Mouse (Mus musculus) midbrain, postnatal 0 days (tissue): ENCODE results near the gene AW549877. TPM values are rescaled to one million over a fixed set of nuclear protein-coding genes. Genes with fewer than 3 reads are reported as not detected.
A peak's percentile ranks its signal among the peaks of the same experiment; 100 is the strongest.

Experiments
- ATAC-seq: fragments of 200-750 bp; cut with Nextera tagmentation; 2 replicates; pipeline ENCODE4 v1.8.0; 2017; ENCODE audit warnings: moderate number of reproducible peaks, mild to moderate bottlenecking, moderate TSS enrichment, moderate library complexity; ENCODE audit not compliant: low FRiP score
- DNase-seq: peaks from one replicate; pipeline ENCODE4 v3.0.0-alpha.2; 2015; ENCODE audit warnings: low spot score
- H3K27ac ChIP-seq: fragments of 300-500 bp; sonication (generic); 2 replicates; pipeline ENCODE4 v1.5.1; 2014; ENCODE audit warnings: low read depth, mild to moderate bottlenecking, low read length, mixed read lengths
- H3K27me3 ChIP-seq: fragments of 300-500 bp; sonication (generic); 2 replicates; pipeline ENCODE4 v1.6.1; 2014; ENCODE audit warnings: low read length, control low read depth, mixed read lengths; ENCODE audit not compliant: insufficient read depth
- H3K36me3 ChIP-seq: fragments of 300-500 bp; sonication (generic); 2 replicates; pipeline ENCODE4 v1.6.1; 2014; ENCODE audit warnings: low read length, control low read depth, mixed read lengths; ENCODE audit not compliant: insufficient read depth
- H3K4me1 ChIP-seq: fragments of 300-500 bp; sonication (generic); 2 replicates; pipeline ENCODE4 v1.6.1; 2014; ENCODE audit warnings: mild to moderate bottlenecking, control low read depth, antibody characterized with exemption, low read length, mixed read lengths; ENCODE audit not compliant: insufficient read depth
- H3K4me2 ChIP-seq: fragments of 300-500 bp; sonication (generic); 2 replicates; pipeline ENCODE4 v1.6.1; 2014; ENCODE audit warnings: low read depth, mild to moderate bottlenecking, low read length, mixed read lengths; ENCODE audit not compliant: poor library complexity, severe bottlenecking
- H3K4me3 ChIP-seq: fragments of 300-500 bp; sonication (generic); 2 replicates; pipeline ENCODE4 v1.5.1; 2014; ENCODE audit warnings: low read depth, mild to moderate bottlenecking, low read length, moderate library complexity
- H3K9ac ChIP-seq: fragments of 300-500 bp; sonication (generic); replicated peaks from 2 replicates; pipeline ENCODE4 v1.6.1; 2014; ENCODE audit warnings: mild to moderate bottlenecking, low read length, moderate library complexity, mixed read lengths; ENCODE audit not compliant: poor library complexity, severe bottlenecking
- H3K9me3 ChIP-seq: fragments of 300-500 bp; sonication (generic); 2 replicates; pipeline ENCODE4 v1.6.1; 2016; ENCODE audit warnings: low read length, control low read depth
- CTCF ChIP-seq: IDR thresholded peaks from 2 replicates; pipeline ENCODE4 v1.5.1; 2016; ENCODE audit warnings: antibody characterized with exemption, mild to moderate bottlenecking
- WGBS: fragments of 180-500 bp; shearing (Covaris S2); extraction: QIAGEN DNeasy Blood & Tissue Kit; methylation state at CpG from one replicate; pipeline ENCODE4 v1.1.7; 2014; 5-methylcytosine and 5-hydroxymethylcytosine counted together
- polyA plus RNA-seq: library from polyadenylated mRNA; unstranded; fragments of >200 nt; fragmentation: Nextera tagmentation; extraction: Ambion mirVana; gene quantifications from 2 replicates; pipeline ENCODE4 v1.2.1, GENCODE M21; 2015
- total RNA-seq: library from RNA; depleted of rRNA; stranded (reverse); fragments of >200 nt; gene quantifications from 2 replicates; pipeline ENCODE4 v1.2.3, GENCODE M21; 2014

The AW549877 gene
- total and polyA plus RNA-seq, 2 experiments from 2014 or later = 25.4 to 36.9 TPM

DNA sequence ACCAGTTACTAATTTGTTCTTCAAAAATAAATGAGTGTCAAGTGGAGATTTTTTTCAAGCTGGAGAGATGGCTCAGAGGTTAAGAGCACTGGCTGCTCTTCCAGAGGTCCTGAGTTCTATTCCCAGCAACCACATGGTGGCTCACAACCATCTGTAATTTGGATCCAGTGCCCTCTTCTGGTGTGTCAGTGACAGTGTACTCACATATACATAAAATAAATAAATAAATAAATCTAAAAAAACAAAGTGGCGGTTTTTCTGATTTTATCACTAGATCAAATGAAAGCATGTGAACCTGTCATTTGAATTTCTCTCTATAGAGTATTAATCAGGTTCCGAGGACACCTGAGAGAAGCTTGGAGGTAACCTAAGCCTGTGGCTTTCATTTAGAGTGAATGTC, 17.3 kb downstream of the AW549877 start:
- Histone ChIP-seq H3K27ac (no peak overlapping the region), H3K9ac (no peak overlapping the region), H3K4me3 (no peak overlapping the region), H3K27me3 (no peaks in the 10 kb centered on the region), H3K4me2 (no peak overlapping the region), H3K4me1 (no peaks in the 10 kb centered on the region), H3K9me3 (no peaks in the 10 kb centered on the region), H3K36me3 (peaks cover 6% of the 10 kb centered on the region; the same call in 1 of the 2 replicates)
- no peak for ATAC-seq
- TF ChIP-seq CTCF = peak; percentile 51
- WGBS = 95% methylated on average over 2 of the region's 2 CpGs
- no peak for DNase-seq

DNA sequence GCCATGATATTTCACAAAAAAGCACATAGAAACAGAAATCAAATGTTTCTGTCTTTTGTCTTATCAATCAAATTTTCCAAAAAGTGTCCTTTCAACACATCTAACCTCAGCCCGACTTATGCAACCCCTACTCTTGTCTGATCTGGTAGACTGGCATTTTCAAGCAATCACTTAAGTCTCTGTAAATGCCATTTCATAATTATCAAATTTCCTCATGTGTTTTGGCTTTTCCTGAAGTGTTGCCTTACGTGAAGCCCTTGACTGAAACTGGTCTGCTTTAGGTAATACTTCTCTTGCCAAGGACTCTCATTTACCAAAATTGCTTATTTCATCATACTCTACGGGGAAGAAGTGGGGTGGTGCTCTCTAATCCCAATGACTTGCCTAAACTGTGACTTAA, 22.2 kb downstream of the AW549877 start:
- WGBS = 92% methylated on average over 3 of the region's 3 CpGs
- H3K27ac ChIP-seq = no peak overlapping the region
- H3K36me3 ChIP-seq = peaks cover 15% of the 10 kb centered on the region
- no peak overlapping the region for H3K4me3 ChIP-seq
- no peak for TF ChIP-seq CTCF
- H3K4me2 ChIP-seq = no peak overlapping the region
- H3K9ac ChIP-seq = no peak overlapping the region
- H3K4me1 ChIP-seq = no peaks in the 10 kb centered on the region
- no peak for DNase-seq
- no peaks in the 10 kb centered on the region for H3K9me3 ChIP-seq
- H3K27me3 ChIP-seq = no peaks in the 10 kb centered on the region
- ATAC-seq = no peak

DNA sequence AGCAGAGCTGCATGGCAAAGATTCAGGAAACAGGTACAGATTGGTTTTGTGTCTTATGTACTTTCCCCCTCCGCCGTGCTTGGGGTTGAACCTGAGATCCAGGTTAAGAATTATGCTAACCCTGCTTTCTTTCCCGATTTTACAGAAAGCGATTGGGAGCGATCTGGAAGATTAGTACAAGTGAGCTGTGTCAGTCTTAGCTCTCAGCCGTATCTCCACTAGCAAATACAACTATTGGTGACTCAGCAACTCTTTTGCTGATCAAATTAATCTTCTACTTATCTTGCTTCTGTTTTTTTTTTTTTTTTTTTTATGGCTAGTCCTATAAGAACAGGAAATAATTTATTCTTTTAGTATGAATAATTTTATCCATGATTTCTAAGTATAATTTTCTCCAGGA, 25.4 kb downstream of the AW549877 start:
- ATAC-seq (no peak), DNase-seq (no peak)
- 97% methylated on average over 6 of the region's 6 CpGs for WGBS

DNA sequence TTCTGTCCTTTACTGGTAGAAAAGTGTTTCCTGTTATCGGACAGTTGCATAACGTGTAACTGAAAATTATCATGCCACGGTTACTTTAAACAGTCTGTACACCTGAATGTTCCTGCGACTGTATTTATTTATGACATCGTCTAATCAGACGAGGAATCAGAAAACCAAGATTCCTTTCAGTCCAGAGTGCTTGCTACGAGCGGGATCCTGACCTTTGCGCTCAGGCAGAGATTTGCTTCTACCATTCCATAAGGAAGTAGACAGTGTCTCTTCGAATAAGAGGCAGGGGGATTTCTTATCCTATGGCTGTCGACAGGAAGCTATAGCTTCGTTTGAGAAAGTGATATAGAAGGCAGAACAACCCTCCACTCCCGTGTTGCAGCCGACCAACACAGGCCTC, 25.8 kb downstream of the AW549877 start:
- ATAC-seq (no peak), DNase-seq (no peak)
- no peak overlapping the region for H3K4me3 ChIP-seq
- no peak overlapping the region for H3K27ac ChIP-seq
- H3K4me1 ChIP-seq = no peaks in the 10 kb centered on the region
- H3K27me3 ChIP-seq = no peaks in the 10 kb centered on the region
- H3K36me3 ChIP-seq = peaks cover 15% of the 10 kb centered on the region
- 94% methylated on average over 14 of the region's 14 CpGs for WGBS
- no peak overlapping the region for H3K9ac ChIP-seq
- no peak overlapping the region for H3K4me2 ChIP-seq
- no peaks in the 10 kb centered on the region for H3K9me3 ChIP-seq
- no peak for TF ChIP-seq CTCF

More for the DNA sequence above, 25.4 kb downstream of the AW549877 start:
- Histone ChIP-seq H3K27ac (no peak overlapping the region), H3K4me1 (no peaks in the 10 kb centered on the region), H3K36me3 (peaks cover 15% of the 10 kb centered on the region), H3K9ac (no peak overlapping the region), H3K27me3 (no peaks in the 10 kb centered on the region), H3K9me3 (no peaks in the 10 kb centered on the region), H3K4me2 (no peak overlapping the region), H3K4me3 (no peak overlapping the region)
- no peak for TF ChIP-seq CTCF

DNA sequence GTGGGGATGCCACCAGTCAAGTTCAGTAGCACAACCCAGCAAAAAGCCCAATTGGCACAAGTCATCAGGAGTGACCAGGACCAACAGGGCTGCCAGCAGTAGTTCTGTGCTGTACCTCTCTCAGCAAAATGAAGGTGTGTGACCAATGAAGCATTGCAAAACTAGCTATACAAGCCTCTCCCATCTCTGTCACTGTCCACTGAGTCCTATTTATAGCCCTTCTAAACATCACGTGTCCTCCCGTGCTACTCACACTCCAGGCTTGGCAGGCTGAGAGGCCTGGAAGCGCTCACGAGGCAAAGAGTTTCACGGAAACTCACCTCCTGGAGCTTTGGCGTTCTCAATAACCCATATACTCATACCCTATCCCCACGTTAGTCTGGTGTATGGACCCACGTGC, 33.3 kb downstream of the AW549877 start:
- DNase-seq = no peak
- Histone ChIP-seq H3K9ac (no peak overlapping the region), H3K4me3 (no peak overlapping the region), H3K4me1 (no peaks in the 10 kb centered on the region), H3K36me3 (no peaks in the 10 kb centered on the region), H3K27ac (no peak overlapping the region), H3K9me3 (no peaks in the 10 kb centered on the region), H3K4me2 (no peak overlapping the region), H3K27me3 (no peaks in the 10 kb centered on the region)
- WGBS = 80% methylated on average over 8 of the region's 8 CpGs
- no peak for TF ChIP-seq CTCF
- no peak for ATAC-seq

DNA sequence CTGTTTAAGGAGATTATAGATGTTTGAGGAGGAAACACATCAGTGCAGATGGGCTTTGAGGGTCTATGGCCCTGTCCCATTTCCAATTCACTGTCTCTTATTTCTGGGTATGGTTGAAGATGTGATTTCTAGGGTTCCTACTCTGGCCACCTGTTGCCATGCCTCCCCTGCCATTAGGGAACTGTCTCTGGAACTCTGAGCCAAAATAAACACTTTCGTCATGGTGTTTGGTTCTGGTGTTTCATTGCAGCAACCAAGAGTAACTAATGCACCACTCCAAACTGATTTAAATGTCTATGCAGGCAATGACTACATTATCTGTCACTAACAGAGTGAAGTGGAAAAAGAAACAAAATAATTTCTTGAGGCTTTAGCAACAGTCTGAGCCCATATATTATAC, 35.5 kb downstream of the AW549877 start:
- no peak for ATAC-seq
- H3K4me1 ChIP-seq = no peaks in the 10 kb centered on the region

More for the DNA sequence above, 35.5 kb downstream of the AW549877 start:
- TF ChIP-seq CTCF = no peak
- Histone ChIP-seq H3K27me3 (no peaks in the 10 kb centered on the region), H3K36me3 (no peaks in the 10 kb centered on the region), H3K4me3 (no peak overlapping the region), H3K4me2 (no peak overlapping the region), H3K9ac (no peak overlapping the region), H3K9me3 (no peaks in the 10 kb centered on the region), H3K27ac (no peak overlapping the region)
- WGBS = 39% methylated on average over 1 of the region's 1 CpGs
- no peak for DNase-seq
